Mouse (Mus musculus): ENCODE data around the gene Tmpo.

Gene Tmpo

GRCm38 (mm10) chr10:91180761-91181460, at the start of gene Tmpo:
Gene Tmpo, minus strand, starts transcription at chr10:91181315.
- DNase-seq (ENCODE audit: low spot score), result no peak

- no peak for DNase-seq (ENCODE audit: low spot score)
Observed at GRCm38 (mm10) chr10:91230400-91230799, 49.3 kb upstream of the Tmpo start.

GRCm38 (mm10) chr10:91229518-91229961, 48.4 kb upstream of the Tmpo start:
- no peak for DNase-seq (ENCODE audit: low spot score)

GRCm38 (mm10) chr10:91228924-91229517, 47.9 kb upstream of the Tmpo start:
- DNase-seq (ENCODE audit: low spot score), result no peak

- no peak for DNase-seq (ENCODE audit: low spot score)
Observed at GRCm38 (mm10) chr10:91227034-91227433, 45.9 kb upstream of the Tmpo start.

GRCm38 (mm10) chr10:91222398-91223236, 41.5 kb upstream of the Tmpo start:
- DNase-seq (ENCODE audit: low spot score), result no peak

- no peak for DNase-seq (ENCODE audit: low spot score)
Observed at GRCm38 (mm10) chr10:91208899-91209667, 28.0 kb upstream of the Tmpo start.

GRCm38 (mm10) chr10:91208461-91208860, 27.3 kb upstream of the Tmpo start:
- DNase-seq (ENCODE audit: low spot score), result peak; percentile 31

- DNase-seq (ENCODE audit: low spot score), result no peak
Observed at GRCm38 (mm10) chr10:91207275-91207674, 26.2 kb upstream of the Tmpo start.

GRCm38 (mm10) chr10:91205632-91206031, 24.5 kb upstream of the Tmpo start:
- DNase-seq (ENCODE audit: low spot score), result no peak

GRCm38 (mm10) chr10:91200581-91200980, 19.5 kb upstream of the Tmpo start:
- no peak for DNase-seq (ENCODE audit: low spot score)

GRCm38 (mm10) chr10:91199238-91199780, 18.2 kb upstream of the Tmpo start:
- no peak for DNase-seq (ENCODE audit: low spot score)

GRCm38 (mm10) chr10:91197704-91198103, 16.6 kb upstream of the Tmpo start:
- no peak for DNase-seq (ENCODE audit: low spot score)

- no peak for DNase-seq (ENCODE audit: low spot score)
Observed at GRCm38 (mm10) chr10:91196778-91197177, 15.7 kb upstream of the Tmpo start.

- DNase-seq (ENCODE audit: low spot score), result no peak
Observed at GRCm38 (mm10) chr10:91195680-91196079, 14.6 kb upstream of the Tmpo start.

GRCm38 (mm10) chr10:91195091-91195490, 14.0 kb upstream of the Tmpo start:
- DNase-seq (ENCODE audit: low spot score), result no peak

GRCm38 (mm10) chr10:91191851-91192250, 10.7 kb upstream of the Tmpo start:
- no peak for DNase-seq (ENCODE audit: low spot score)

- DNase-seq (ENCODE audit: low spot score), result no peak
Observed at GRCm38 (mm10) chr10:91189476-91189875, 8.4 kb upstream of the Tmpo start.

- no peak for DNase-seq (ENCODE audit: low spot score)
Observed at GRCm38 (mm10) chr10:91188684-91189287, 7.7 kb upstream of the Tmpo start.

- peak; percentile 77 for DNase-seq (ENCODE audit: low spot score)
Observed at GRCm38 (mm10) chr10:91187872-91188271, 6.8 kb upstream of the Tmpo start.

GRCm38 (mm10) chr10:91187349-91187748, 6.2 kb upstream of the Tmpo start:
- DNase-seq (ENCODE audit: low spot score), result no peak

All from urinary bladder, postnatal 14 days (tissue).